Mouse (Mus musculus) limb, embryonic 14.5 days (tissue): ENCODE results near the gene Edn3. TPM values are rescaled to one million over a fixed set of nuclear protein-coding genes. Genes with fewer than 3 reads are reported as not detected.

Experiments used
- ATAC-seq: fragments of 200-750 bp; cut with Nextera tagmentation; 2 replicates; pipeline ENCODE4 v1.8.0; 2017; ENCODE audit warnings: low read depth, moderate number of reproducible peaks, moderate TSS enrichment; ENCODE audit not compliant: low FRiP score
- DNase-seq: peaks from one replicate; pipeline ENCODE4 v3.0.0-alpha.2; 2015; ENCODE audit warnings: low spot score
- H3K27ac ChIP-seq: fragments of 300-500 bp; sonication (generic); replicated peaks from 2 replicates; pipeline ENCODE4 v1.5.1; 2014; ENCODE audit warnings: low read depth, mild to moderate bottlenecking, low read length, moderate library complexity, mixed read lengths
- H3K27me3 ChIP-seq: fragments of 300-500 bp; sonication (generic); 2 replicates; pipeline ENCODE4 v1.6.1; 2014; ENCODE audit warnings: low read length, mixed read lengths; ENCODE audit not compliant: control insufficient read depth, insufficient read depth
- H3K36me3 ChIP-seq: fragments of 300-500 bp; sonication (generic); 2 replicates; pipeline ENCODE4 v1.6.1; 2014; ENCODE audit warnings: mild to moderate bottlenecking, low read length, moderate library complexity, mixed read lengths; ENCODE audit not compliant: control insufficient read depth, insufficient read depth
- H3K4me1 ChIP-seq: fragments of 300-500 bp; sonication (generic); 2 replicates; pipeline ENCODE4 v1.6.1; 2014; ENCODE audit warnings: antibody characterized with exemption, low read length, mixed read lengths; ENCODE audit not compliant: control insufficient read depth, insufficient read depth
- H3K4me2 ChIP-seq: fragments of 300-500 bp; sonication (generic); replicated peaks from 2 replicates; pipeline ENCODE4 v1.6.1; 2014; ENCODE audit warnings: low read depth, mild to moderate bottlenecking, low read length, moderate library complexity; ENCODE audit not compliant: severe bottlenecking
- H3K4me3 ChIP-seq: fragments of 300-500 bp; sonication (generic); replicated peaks from 2 replicates; pipeline ENCODE4 v1.5.1; 2014; ENCODE audit warnings: low read length
- H3K9ac ChIP-seq: fragments of 300-500 bp; sonication (generic); 2 replicates; pipeline ENCODE4 v1.6.1; 2014; ENCODE audit warnings: mild to moderate bottlenecking, low read depth, low read length, moderate library complexity; ENCODE audit not compliant: severe bottlenecking
- H3K9me3 ChIP-seq: fragments of 300-500 bp; sonication (generic); 2 replicates; pipeline ENCODE4 v1.6.1; 2016; ENCODE audit warnings: low read length; ENCODE audit not compliant: control insufficient read depth
- POLR2A ChIP-seq: fragments of 200-500 bp; IDR thresholded peaks from 2 replicates; pipeline ENCODE4 v1.8.0; 2012; ENCODE audit warnings: inconsistent platforms, mild to moderate bottlenecking, moderate library complexity, borderline replicate concordance; ENCODE audit not compliant: insufficient read depth, insufficient read length; ENCODE audit errors: extremely low read depth
- WGBS: fragments of 180-500 bp; shearing (Covaris S2); extraction: QIAGEN DNeasy Blood & Tissue Kit; methylation state at CpG from one replicate; pipeline ENCODE4 v1.1.7; 2014; 5-methylcytosine and 5-hydroxymethylcytosine counted together
- polyA plus RNA-seq, 2 experiments: library from polyadenylated mRNA; depleted of rRNA in 1 of 2; stranded (reverse) in 1 of 2; unstranded in 1 of 2; fragments of >200 nt; fragmentation: Nextera tagmentation in 1 of 2; extraction: Ambion mirVana in 1 of 2; gene quantifications; 2 replicates each; pipeline versions ENCODE4 v1.2.1 to v1.2.3; 2012 to 2014

Gene Edn3
- polyA plus RNA-seq, 2 experiments: 13.6 to 22.9 TPM

GRCm38 (mm10) chr2:174731939-174732338, 28.5 kb upstream of the Edn3 start:
- Histone ChIP-seq H3K4me2 (no peak overlapping the region), H3K36me3 (no peaks in the 10 kb centered on the region), H3K9ac (no peak overlapping the region), H3K27me3 (no peaks in the 10 kb centered on the region), H3K4me3 (no peak overlapping the region), H3K9me3 (no peaks in the 10 kb centered on the region), H3K27ac (no peak overlapping the region), H3K4me1 (peaks cover 6% of the 10 kb centered on the region)
- no peak for DNase-seq
- no peak for ATAC-seq
- 85% methylated on average over 5 of the region's 5 CpGs for WGBS
- no peak for TF ChIP-seq POLR2A

GRCm38 (mm10) chr2:174735270-174735669, 25.1 kb upstream of the Edn3 start:
- WGBS: 100% methylated on average over 1 of the region's 1 CpGs
- DNase-seq (no peak), ATAC-seq (no peak)
- Histone ChIP-seq H3K27me3 (no peaks in the 10 kb centered on the region), H3K9ac (no peak overlapping the region), H3K4me3 (no peak overlapping the region), H3K27ac (no peak overlapping the region), H3K36me3 (no peaks in the 10 kb centered on the region), H3K4me1 (no peaks in the 10 kb centered on the region), H3K4me2 (no peak overlapping the region), H3K9me3 (no peaks in the 10 kb centered on the region)
- TF ChIP-seq POLR2A: no peak

GRCm38 (mm10) chr2:174747182-174747581, 13.2 kb upstream of the Edn3 start:
- TF ChIP-seq POLR2A: no peak
- no peak for ATAC-seq
- no peak overlapping the region for H3K4me3 ChIP-seq

GRCm38 (mm10) chr2:174748381-174748780, 12.0 kb upstream of the Edn3 start:
- no peak for ATAC-seq
- no peak for TF ChIP-seq POLR2A
- Histone ChIP-seq H3K36me3 (no peaks in the 10 kb centered on the region), H3K4me2 (no peak overlapping the region), H3K27me3 (no peaks in the 10 kb centered on the region), H3K4me3 (no peak overlapping the region), H3K4me1 (0 out of 2 replicates have a peak, but pooled peaks cover 3% of the 10 kb centered on the region), H3K27ac (no peak overlapping the region), H3K9ac (no peak overlapping the region), H3K9me3 (no peaks in the 10 kb centered on the region)
- DNase-seq: no peak
- WGBS: 73% methylated on average over 8 of the region's 8 CpGs

More at GRCm38 (mm10) chr2:174747182-174747581, 13.2 kb upstream of the Edn3 start:
- Histone ChIP-seq H3K9me3 (no peaks in the 10 kb centered on the region), H3K9ac (no peak overlapping the region), H3K27me3 (no peaks in the 10 kb centered on the region), H3K4me1 (no peaks in the 10 kb centered on the region), H3K36me3 (no peaks in the 10 kb centered on the region), H3K4me2 (no peak overlapping the region), H3K27ac (no peak overlapping the region)
- 82% methylated on average over 1 of the region's 1 CpGs for WGBS
- DNase-seq: no peak

GRCm38 (mm10) chr2:174753197-174753596, 7.2 kb upstream of the Edn3 start:
- no peak for TF ChIP-seq POLR2A
- ATAC-seq (no peak), DNase-seq (no peak)
- Histone ChIP-seq H3K9ac (no peak overlapping the region), H3K27ac (no peak overlapping the region), H3K4me2 (no peak overlapping the region), H3K27me3 (no peaks in the 10 kb centered on the region), H3K4me1 (0 out of 2 replicates have a peak, but pooled peaks cover 3% of the 10 kb centered on the region), H3K36me3 (no peaks in the 10 kb centered on the region), H3K9me3 (no peaks in the 10 kb centered on the region), H3K4me3 (no peak overlapping the region)
- 90% methylated on average over 1 of the region's 1 CpGs for WGBS

GRCm38 (mm10) chr2:174754231-174754630, 6.2 kb upstream of the Edn3 start:
- DNase-seq (no peak), ATAC-seq (no peak)
- WGBS: 27% methylated on average over 1 of the region's 1 CpGs
- Histone ChIP-seq H3K9me3 (no peaks in the 10 kb centered on the region), H3K4me3 (no peak overlapping the region), H3K9ac (no peak overlapping the region), H3K27me3 (no peaks in the 10 kb centered on the region), H3K4me1 (0 out of 2 replicates have a peak, but pooled peaks cover 3% of the 10 kb centered on the region), H3K27ac (no peak overlapping the region), H3K4me2 (no peak overlapping the region), H3K36me3 (no peaks in the 10 kb centered on the region)
- TF ChIP-seq POLR2A: no peak
